Mouse (Mus musculus): ENCODE measurements around the gene Nlrp3. TPM values are rescaled to one million over a fixed set of nuclear protein-coding genes. Genes with fewer than 3 reads are reported as not detected.

Gene Nlrp3
- 0.34 and 0.39 TPM in 2 replicates for polyA plus RNA-seq (2014; fragmentation: Nextera tagmentation; extraction: Ambion mirVana)

DNA sequence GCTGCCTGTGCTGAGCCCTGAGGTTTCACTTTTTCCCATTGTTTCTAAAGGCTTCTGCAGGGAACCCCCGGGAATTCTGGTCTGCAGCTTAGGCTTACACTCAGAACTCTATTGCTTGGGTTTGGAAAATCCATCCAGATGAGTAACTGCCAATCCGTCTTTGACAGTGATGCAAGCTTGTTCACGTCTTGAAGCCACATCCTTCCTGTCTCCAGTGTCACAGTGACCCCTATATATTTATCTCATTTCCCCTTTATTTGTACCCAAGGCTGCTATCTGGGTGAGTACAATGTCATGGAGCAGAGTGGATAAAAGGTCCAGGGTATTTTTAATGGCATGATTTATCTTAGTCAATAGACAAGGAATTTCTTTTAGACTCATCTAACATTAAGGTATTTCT, at the start of gene Nlrp3:
TSS of gene Nlrp3 (plus strand) at position 245 of the 400 bp plus-strand sequence.
- no peaks in the 10 kb centered on the region for H3K9me3 ChIP-seq (ENCODE audit: control insufficient read depth, low read length)
- DNase-seq (ENCODE audit: low spot score) (no peak), ATAC-seq (replicated peaks; ENCODE audit: low FRiP score) (no peak)
- no peaks in the 10 kb centered on the region for H3K36me3 ChIP-seq (ENCODE audit: control insufficient read depth, insufficient read depth, low read length)
- H3K4me1 ChIP-seq (replicated peaks; ENCODE audit: control insufficient read depth, insufficient read depth, low read length), result no peaks in the 10 kb centered on the region
- WGBS, result 31% methylated on average over 3 of the region's 3 CpGs
- no peak within 1 kb of the TSS for H3K27ac ChIP-seq (ENCODE audit: low read depth, low read length)
- no peak within 1 kb of the TSS for H3K4me3 ChIP-seq (ENCODE audit: low read depth, low read length)
- H3K4me2 ChIP-seq, result no peak within 1 kb of the TSS
- H3K9ac ChIP-seq (ENCODE audit: low read depth, low read length), result no peak within 1 kb of the TSS
- no peaks in the 10 kb centered on the region for H3K27me3 ChIP-seq (replicated peaks; ENCODE audit: control insufficient read depth, insufficient read depth, low read length)

DNA sequence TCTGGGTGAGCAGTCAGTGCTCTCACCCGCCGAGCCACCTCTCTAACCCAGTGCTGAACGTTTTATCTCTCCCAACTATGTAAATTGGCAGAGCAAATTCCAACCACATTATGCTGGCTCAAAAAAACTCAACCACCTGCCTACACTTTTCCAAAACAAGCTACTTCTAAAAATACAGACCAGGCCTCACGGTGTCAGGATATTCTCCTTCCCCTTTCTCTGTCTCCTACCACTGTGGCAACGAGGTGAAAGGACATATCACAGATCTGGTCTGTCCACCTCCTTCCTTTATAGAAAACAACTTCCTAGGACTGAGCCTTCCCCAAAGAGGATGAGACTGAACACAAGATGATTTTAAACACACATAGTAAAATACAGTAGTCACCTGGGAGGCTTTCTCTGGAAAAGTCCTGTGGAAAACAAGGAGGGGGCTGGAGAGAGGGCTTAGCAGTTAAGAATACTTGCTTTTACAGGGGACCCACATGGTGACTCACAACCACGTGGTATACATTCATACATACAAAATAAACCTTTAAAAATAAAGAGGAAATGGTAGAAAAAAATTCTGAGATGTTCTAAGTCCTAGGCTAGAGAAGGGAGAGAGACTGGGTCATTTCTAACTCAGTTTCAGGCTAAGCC, 44.6 kb upstream of the Nlrp3 start:
- no peak overlapping the region for H3K4me2 ChIP-seq
- DNase-seq (ENCODE audit: low spot score) (no peak), ATAC-seq (replicated peaks; ENCODE audit: low FRiP score) (no peak)
- H3K27ac ChIP-seq (ENCODE audit: low read depth, low read length), result no peak overlapping the region
- peaks cover 65% of the 10 kb centered on the region for H3K36me3 ChIP-seq (ENCODE audit: control insufficient read depth, insufficient read depth, low read length)
- 71% methylated on average over 6 of the region's 6 CpGs for WGBS
- no peaks in the 10 kb centered on the region for H3K27me3 ChIP-seq (replicated peaks; ENCODE audit: control insufficient read depth, insufficient read depth, low read length)
- no peaks in the 10 kb centered on the region for H3K4me1 ChIP-seq (replicated peaks; ENCODE audit: control insufficient read depth, insufficient read depth, low read length)
- no peak overlapping the region for H3K4me3 ChIP-seq (ENCODE audit: low read depth, low read length)
- H3K9ac ChIP-seq (ENCODE audit: low read depth, low read length), result no peak overlapping the region
- no peaks in the 10 kb centered on the region for H3K9me3 ChIP-seq (ENCODE audit: control insufficient read depth, low read length)

DNA sequence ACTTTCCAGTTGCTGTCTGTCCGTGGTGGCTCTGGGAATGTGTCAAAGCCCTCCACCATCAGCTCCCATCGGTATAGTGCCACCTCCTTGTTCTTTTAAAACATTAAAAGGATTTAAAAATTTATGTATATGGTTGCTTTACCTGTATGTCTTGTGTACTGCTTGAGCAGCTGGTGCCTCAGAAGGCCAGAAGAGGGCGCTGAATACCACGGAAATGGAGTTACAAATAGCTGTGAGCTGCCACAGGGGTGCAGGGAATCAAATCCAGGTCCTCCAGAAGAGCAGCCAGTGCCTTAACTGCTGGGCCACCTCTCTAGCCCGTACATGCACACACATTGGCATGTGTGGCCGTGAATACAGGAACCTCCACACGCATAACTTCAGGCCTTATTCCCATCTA, 43.6 kb upstream of the Nlrp3 start:
- H3K27ac ChIP-seq (ENCODE audit: low read depth, low read length), result no peak overlapping the region
- WGBS, result 88% methylated on average over 7 of the region's 7 CpGs
- H3K4me1 ChIP-seq (replicated peaks; ENCODE audit: control insufficient read depth, insufficient read depth, low read length), result no peaks in the 10 kb centered on the region
- DNase-seq (ENCODE audit: low spot score), result no peak
- no peak overlapping the region for H3K4me2 ChIP-seq
- ATAC-seq (replicated peaks; ENCODE audit: low FRiP score), result no peak
- no peak overlapping the region for H3K4me3 ChIP-seq (ENCODE audit: low read depth, low read length)
- H3K9me3 ChIP-seq (ENCODE audit: control insufficient read depth, low read length), result no peaks in the 10 kb centered on the region
- no peaks in the 10 kb centered on the region for H3K27me3 ChIP-seq (replicated peaks; ENCODE audit: control insufficient read depth, insufficient read depth, low read length)
- H3K36me3 ChIP-seq (ENCODE audit: control insufficient read depth, insufficient read depth, low read length), result peaks cover 68% of the 10 kb centered on the region
- no peak overlapping the region for H3K9ac ChIP-seq (ENCODE audit: low read depth, low read length)

DNA sequence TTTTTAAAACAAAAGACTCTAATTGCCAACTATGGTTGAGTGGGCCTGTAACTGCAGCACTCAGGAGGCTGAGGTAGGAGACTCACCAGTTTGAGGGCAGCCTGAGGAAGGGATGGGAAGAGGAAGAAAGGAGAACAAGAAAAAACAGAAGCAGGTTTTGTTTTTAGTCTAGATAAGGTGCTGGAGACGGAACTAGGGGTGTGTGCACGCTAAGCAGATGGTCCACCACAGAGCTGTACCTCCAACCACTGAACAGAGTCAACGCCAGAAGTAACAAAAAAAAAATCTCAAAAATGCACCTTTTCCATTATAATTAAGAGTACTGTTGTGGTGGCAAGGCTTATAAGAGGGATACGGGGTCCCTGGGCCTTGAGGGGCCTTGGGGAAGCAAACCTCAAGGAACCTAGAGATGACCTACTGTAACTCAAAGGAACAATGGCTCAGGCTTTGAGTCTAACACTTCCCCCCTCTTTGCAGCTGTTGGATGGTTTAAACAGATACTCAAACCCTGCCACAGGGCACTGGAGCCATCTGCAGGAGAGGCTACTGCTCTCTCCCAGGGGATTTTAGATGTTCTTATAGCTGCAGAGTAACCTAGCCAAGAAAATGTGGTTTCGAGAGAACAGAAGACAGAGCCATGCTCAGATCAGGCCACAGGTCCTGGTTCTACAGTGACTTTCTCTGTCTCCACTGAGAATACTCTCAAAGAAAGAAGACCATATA, 39.2 kb upstream of the Nlrp3 start:
- DNase-seq (ENCODE audit: low spot score), result no peak
- H3K27ac ChIP-seq (ENCODE audit: low read depth, low read length), result no peak overlapping the region
- H3K9ac ChIP-seq (ENCODE audit: low read depth, low read length), result no peak overlapping the region
- no peak for ATAC-seq (replicated peaks; ENCODE audit: low FRiP score)
- no peak overlapping the region for H3K4me3 ChIP-seq (ENCODE audit: low read depth, low read length)
- no peak overlapping the region for H3K4me2 ChIP-seq
- peaks cover 59% of the 10 kb centered on the region for H3K36me3 ChIP-seq (ENCODE audit: control insufficient read depth, insufficient read depth, low read length)
- no peaks in the 10 kb centered on the region for H3K27me3 ChIP-seq (replicated peaks; ENCODE audit: control insufficient read depth, insufficient read depth, low read length)
- H3K4me1 ChIP-seq (replicated peaks; ENCODE audit: control insufficient read depth, insufficient read depth, low read length), result peaks cover 6% of the 10 kb centered on the region
- WGBS, result 79% methylated on average over 5 of the region's 5 CpGs
- no peaks in the 10 kb centered on the region for H3K9me3 ChIP-seq (ENCODE audit: control insufficient read depth, low read length)

DNA sequence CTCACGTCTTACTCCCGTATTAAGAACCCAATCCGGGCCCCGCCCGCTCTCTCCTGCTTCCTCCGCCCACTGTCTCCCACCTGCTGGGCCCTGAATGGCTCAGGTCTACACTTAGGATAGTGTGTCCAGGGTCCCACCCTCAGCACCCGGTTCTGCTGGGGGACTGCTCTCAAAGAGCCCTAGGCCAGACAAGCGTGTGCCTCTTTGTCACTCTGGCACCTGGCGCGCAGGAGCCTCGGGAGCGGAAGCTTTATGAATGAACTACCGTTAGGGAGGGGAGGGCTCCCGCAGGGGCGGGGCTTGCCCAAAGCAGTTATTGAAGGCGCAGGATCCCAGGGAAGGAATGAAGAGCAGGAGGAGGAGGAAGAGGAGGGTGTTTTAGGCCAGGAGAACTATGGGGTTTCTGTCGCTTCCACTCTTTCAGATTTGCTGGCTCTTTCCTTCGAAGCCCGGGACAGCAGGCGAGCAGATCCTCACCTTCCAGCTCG, 36.0 kb upstream of the Nlrp3 start:
- Histone ChIP-seq H3K4me2 (peak overlapping the region; percentile 89), H3K36me3 (ENCODE audit: control insufficient read depth, insufficient read depth, low read length) (peaks cover 31% of the 10 kb centered on the region), H3K4me3 (ENCODE audit: low read depth, low read length) (peak overlapping the region; percentile 88), H3K4me1 (replicated peaks; ENCODE audit: control insufficient read depth, insufficient read depth, low read length) (peaks cover 9% of the 10 kb centered on the region), H3K9ac (ENCODE audit: low read depth, low read length) (peak overlapping the region; percentile 84), H3K9me3 (ENCODE audit: control insufficient read depth, low read length) (no peaks in the 10 kb centered on the region), H3K27me3 (replicated peaks; ENCODE audit: control insufficient read depth, insufficient read depth, low read length) (no peaks in the 10 kb centered on the region), H3K27ac (ENCODE audit: low read depth, low read length) (peak overlapping the region; percentile 84)
- 1% methylated on average over 21 of the region's 21 CpGs for WGBS
- DNase-seq (ENCODE audit: low spot score), result peak; percentile 76
- ATAC-seq (replicated peaks; ENCODE audit: low FRiP score), result peak; percentile 60

DNA sequence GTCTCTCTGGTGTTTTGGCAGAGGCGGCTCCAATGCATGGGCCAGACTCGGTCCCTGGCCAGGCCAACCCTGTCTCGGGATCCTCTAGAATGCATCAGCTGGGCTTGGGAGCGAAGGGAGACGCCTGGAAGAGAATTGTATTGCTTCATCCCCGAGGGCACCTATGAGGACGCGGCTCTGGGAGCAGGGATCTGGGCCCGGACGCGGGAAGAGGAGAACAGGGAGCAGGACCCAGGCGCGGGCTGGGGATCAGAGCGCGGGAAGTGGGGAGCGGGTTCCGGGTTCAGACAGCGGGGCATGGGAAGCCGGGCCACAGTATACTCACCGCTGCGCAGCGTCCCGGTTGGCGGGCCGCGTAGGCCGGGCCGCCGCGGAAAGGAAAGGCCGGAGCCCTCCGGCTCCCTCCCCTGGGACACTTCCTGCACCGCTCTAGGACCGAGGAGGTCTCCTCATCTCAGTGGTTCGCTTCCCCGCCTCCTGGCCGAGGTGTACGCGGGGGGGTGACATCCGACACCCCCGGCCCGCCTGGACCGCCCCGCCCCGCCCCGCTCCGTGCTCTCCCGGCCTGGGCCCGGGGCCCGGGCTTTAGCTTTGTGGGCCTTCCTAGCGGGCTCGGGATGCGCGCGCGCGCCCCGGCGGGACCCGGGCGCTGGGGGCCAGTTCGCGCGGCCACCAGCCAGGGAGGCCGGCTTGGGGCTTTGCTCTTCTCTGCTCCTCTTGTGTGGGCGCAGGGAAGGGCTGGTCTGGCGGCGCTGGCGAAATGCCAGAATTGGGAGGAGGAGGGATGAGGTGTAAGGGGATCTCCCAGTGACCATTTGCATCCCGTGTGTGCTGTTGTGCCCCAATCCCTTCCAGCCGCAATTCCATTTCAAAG, 35.3 kb upstream of the Nlrp3 start:
- DNase-seq (ENCODE audit: low spot score) (peak; percentile 87), ATAC-seq (replicated peaks; ENCODE audit: low FRiP score) (peak; percentile 85)
- Histone ChIP-seq H3K9me3 (ENCODE audit: control insufficient read depth, low read length) (no peaks in the 10 kb centered on the region), H3K4me3 (ENCODE audit: low read depth, low read length) (peak overlapping the region; percentile 88), H3K4me1 (replicated peaks; ENCODE audit: control insufficient read depth, insufficient read depth, low read length) (peaks cover 9% of the 10 kb centered on the region), H3K27me3 (replicated peaks; ENCODE audit: control insufficient read depth, insufficient read depth, low read length) (no peaks in the 10 kb centered on the region), H3K4me2 (peak overlapping the region; percentile 89), H3K36me3 (ENCODE audit: control insufficient read depth, insufficient read depth, low read length) (peaks cover 26% of the 10 kb centered on the region), H3K9ac (ENCODE audit: low read depth, low read length) (peak overlapping the region; percentile 84), H3K27ac (ENCODE audit: low read depth, low read length) (peak overlapping the region; percentile 84)
- WGBS, result under 1% methylated on average over 69 of the region's 71 CpGs

DNA sequence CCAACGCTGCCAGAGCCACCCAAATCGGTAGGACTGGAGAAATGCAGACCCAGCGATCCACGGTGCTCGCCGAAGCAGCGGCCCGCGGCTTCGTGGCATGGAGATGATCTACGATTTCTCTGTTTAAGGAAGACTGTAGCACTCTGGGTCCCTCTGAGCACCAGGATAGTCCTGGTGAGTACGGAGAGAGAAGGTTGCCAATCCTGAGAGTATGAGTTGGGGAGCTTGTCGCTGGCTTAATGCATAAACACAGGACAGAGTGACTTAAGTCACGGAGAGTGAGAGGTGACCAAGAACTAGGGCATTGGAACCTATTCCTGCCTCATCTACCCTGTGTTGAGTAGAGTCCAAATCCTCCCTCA, 34.7 kb upstream of the Nlrp3 start:
- Histone ChIP-seq H3K36me3 (ENCODE audit: control insufficient read depth, insufficient read depth, low read length) (peaks cover 22% of the 10 kb centered on the region), H3K4me2 (peak overlapping the region; percentile 89)

DNA sequence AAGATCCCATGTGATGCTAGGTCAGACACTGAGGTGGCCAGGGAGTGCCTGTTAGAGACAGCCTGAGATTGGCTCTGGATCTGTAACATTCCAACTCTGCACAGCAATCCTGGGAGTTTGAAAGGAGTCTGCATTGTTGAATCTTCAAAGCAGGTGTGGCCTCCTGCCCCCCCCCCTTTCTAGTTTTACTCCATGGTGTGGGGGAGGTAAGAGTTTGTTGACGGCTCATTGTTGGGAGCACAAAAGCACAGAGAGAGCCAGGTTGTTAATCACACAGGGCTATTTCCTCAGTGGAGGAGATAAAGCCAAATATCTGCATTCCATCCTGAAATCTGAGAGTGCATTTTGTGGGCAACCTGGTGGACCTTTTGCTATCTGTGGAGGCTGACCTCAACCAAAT, 29.8 kb upstream of the Nlrp3 start:
- no peaks in the 10 kb centered on the region for H3K9me3 ChIP-seq (ENCODE audit: control insufficient read depth, low read length)
- 45% methylated on average over 1 of the region's 1 CpGs for WGBS
- no peaks in the 10 kb centered on the region for H3K36me3 ChIP-seq (ENCODE audit: control insufficient read depth, insufficient read depth, low read length)
- no peak overlapping the region for H3K4me2 ChIP-seq
- DNase-seq (ENCODE audit: low spot score), result no peak
- no peak overlapping the region for H3K27ac ChIP-seq (ENCODE audit: low read depth, low read length)
- no peak overlapping the region for H3K4me3 ChIP-seq (ENCODE audit: low read depth, low read length)
- peaks cover 5% of the 10 kb centered on the region for H3K4me1 ChIP-seq (replicated peaks; ENCODE audit: control insufficient read depth, insufficient read depth, low read length)
- H3K9ac ChIP-seq (ENCODE audit: low read depth, low read length), result no peak overlapping the region
- H3K27me3 ChIP-seq (replicated peaks; ENCODE audit: control insufficient read depth, insufficient read depth, low read length), result no peaks in the 10 kb centered on the region
- no peak for ATAC-seq (replicated peaks; ENCODE audit: low FRiP score)

More for the DNA sequence above, 34.7 kb upstream of the Nlrp3 start:
- WGBS, result 6% methylated on average over 14 of the region's 14 CpGs
- Histone ChIP-seq H3K27ac (ENCODE audit: low read depth, low read length) (peak overlapping the region; percentile 84), H3K4me3 (ENCODE audit: low read depth, low read length) (peak overlapping the region; percentile 88), H3K9me3 (ENCODE audit: control insufficient read depth, low read length) (no peaks in the 10 kb centered on the region), H3K27me3 (replicated peaks; ENCODE audit: control insufficient read depth, insufficient read depth, low read length) (no peaks in the 10 kb centered on the region), H3K9ac (ENCODE audit: low read depth, low read length) (peak overlapping the region; percentile 84), H3K4me1 (replicated peaks; ENCODE audit: control insufficient read depth, insufficient read depth, low read length) (peaks cover 9% of the 10 kb centered on the region)
- ATAC-seq (replicated peaks; ENCODE audit: low FRiP score) (no peak), DNase-seq (ENCODE audit: low spot score) (no peak)
